Comparison of ENCODE assay signal across 20 mouse cellular contexts in the genomic region with DNA sequence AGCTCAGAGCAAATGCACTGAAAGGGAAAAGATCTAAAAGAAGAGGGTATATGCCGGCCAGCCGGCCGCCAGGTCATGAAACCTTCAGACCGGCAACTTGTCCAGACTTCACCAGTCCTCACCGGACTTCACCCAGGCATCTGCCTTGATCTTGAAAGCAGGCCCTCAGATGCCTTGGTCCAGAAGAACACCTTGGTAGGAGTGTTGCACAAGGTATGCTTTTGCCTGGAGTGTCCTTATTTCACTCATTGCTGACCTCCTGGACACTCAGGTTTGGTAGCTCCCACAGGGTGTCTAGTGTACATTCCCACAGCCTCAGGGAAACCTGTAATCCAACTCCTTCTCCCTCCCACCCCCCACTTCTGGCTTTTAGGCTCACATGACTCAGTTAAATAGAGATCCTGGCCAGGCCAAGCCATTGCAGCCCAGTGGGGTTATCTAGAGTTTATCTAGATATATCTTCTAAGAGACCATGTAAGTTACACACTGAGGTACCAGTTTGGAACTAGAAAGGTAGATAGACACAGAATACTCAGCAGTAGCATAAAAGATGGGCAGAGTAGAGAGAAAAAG. TPM values are rescaled to one million over a fixed set of nuclear protein-coding genes. Genes with fewer than 3 reads are reported as not detected.
A peak's percentile ranks its signal among the peaks of the same experiment; 100 is the strongest.
DNase-seq lines count a peak whose midpoint lies in the region; ATAC-seq and TF ChIP-seq lines count a peak whose summit lies in the region.
"Had no signal": no experiment of that assay in that cellular context is flagged by ENCODE, and none has a peak within 500 bp of the region (broad histone marks: within the 10 kb centered on the region; RNA-seq: fewer than 3 reads in every experiment).

No protein-coding gene starts in this region.

- no peaks in the 10 kb centered on the region for H3K4me1 ChIP-seq in lung, adult 2 months (ENCODE audit: control insufficient read depth, insufficient read depth, low read length)
- H3K4me1 ChIP-seq in kidney, embryonic 16.5 days (ENCODE audit: insufficient read depth, low read length) = peaks cover 14% of the 10 kb centered on the region
- no peaks in the 10 kb centered on the region for H3K4me1 ChIP-seq in stomach, postnatal 0 days (replicated peaks; ENCODE audit: control insufficient read depth, insufficient read depth)
- H3K4me1 ChIP-seq in hindbrain, postnatal 0 days (ENCODE audit: insufficient read depth, low read length) = 0 out of 2 replicates have a peak, but pooled peaks cover 2% of the 10 kb centered on the region
- H3K4me1 ChIP-seq: heart, embryonic 15.5 days; limb, embryonic 15.5 days had no signal

- H3K4me3 ChIP-seq in lung, adult 2 months (replicated peaks; ENCODE audit: extremely low read depth, low read depth, low read length) = no peak overlapping the region
- H3K4me3 ChIP-seq in kidney, embryonic 16.5 days (ENCODE audit: low read length) = no peak overlapping the region
- H3K4me3 ChIP-seq in stomach, postnatal 0 days (ENCODE audit: low read depth, low read length) = no peak overlapping the region
- no peak overlapping the region for H3K4me3 ChIP-seq in hindbrain, postnatal 0 days (ENCODE audit: low read length)
- H3K4me3 ChIP-seq: forebrain, embryonic 10.5 days; heart, embryonic 15.5 days; hindbrain, embryonic 13.5 days; limb, embryonic 15.5 days; neural tube, embryonic 15.5 days had no signal

- WGBS in lung, adult 2 months = 81% methylated on average over 5 of the region's 5 CpGs
- WGBS in kidney, embryonic 16.5 days = 33% methylated on average over 5 of the region's 5 CpGs
- 87% methylated on average over 5 of the region's 5 CpGs for WGBS in stomach, postnatal 0 days
- 77% methylated on average over 5 of the region's 5 CpGs for WGBS in hindbrain, postnatal 0 days

- TF ChIP-seq POLR2A in lung, adult 2 months (IDR thresholded peaks at IDR 0.05; ENCODE audit: borderline replicate concordance, extremely low read depth, low read depth, low read length) = no peak

- peak overlapping the region; percentile 77 for H3K27ac ChIP-seq in kidney, embryonic 16.5 days (ENCODE audit: low read length)
- peak overlapping the region; percentile 50 for H3K27ac ChIP-seq in stomach, postnatal 0 days (replicated peaks)
- H3K27ac ChIP-seq in hindbrain, postnatal 0 days = no peak overlapping the region
- H3K27ac ChIP-seq: forebrain, embryonic 10.5 days; heart, embryonic 15.5 days; hindbrain, embryonic 13.5 days; limb, embryonic 15.5 days; macrophage; neural tube, embryonic 15.5 days had no signal

- H3K36me3 ChIP-seq in kidney, embryonic 16.5 days (ENCODE audit: insufficient read depth, low read length) = no peaks in the 10 kb centered on the region
- no peaks in the 10 kb centered on the region for H3K36me3 ChIP-seq in stomach, postnatal 0 days (ENCODE audit: control insufficient read depth, insufficient read depth, low read length)
- H3K36me3 ChIP-seq in hindbrain, postnatal 0 days (ENCODE audit: insufficient read depth, low read length) = no peaks in the 10 kb centered on the region
- H3K36me3 ChIP-seq: forebrain, embryonic 10.5 days; heart, embryonic 15.5 days; hindbrain, embryonic 13.5 days; limb, embryonic 15.5 days; neural tube, embryonic 15.5 days had no signal

- ATAC-seq in kidney, embryonic 16.5 days (ENCODE audit: low FRiP score, low TSS enrichment) = peak; percentile 49; the same call in 1 of the 2 replicates
- no peak for ATAC-seq in stomach, postnatal 0 days (ENCODE audit: low FRiP score, low TSS enrichment)
- no peak for ATAC-seq in hindbrain, postnatal 0 days
- ATAC-seq: forebrain, embryonic 16.5 days; inflammation-experienced regulatory T-cells, adult 6 months had no signal

- H3K9ac ChIP-seq in kidney, embryonic 16.5 days (replicated peaks; ENCODE audit: low read length) = peak overlapping the region; percentile 12; the same call in 1 of the 2 replicates
- H3K9ac ChIP-seq in stomach, postnatal 0 days (ENCODE audit: low read length) = no peak overlapping the region
- H3K9ac ChIP-seq in hindbrain, postnatal 0 days (replicated peaks; ENCODE audit: low read length) = no peak overlapping the region
- H3K9ac ChIP-seq: heart, embryonic 15.5 days; limb, embryonic 15.5 days; neural tube, embryonic 15.5 days had no signal

- no peak for TF ChIP-seq EP300 in stomach, postnatal 0 days (optimal IDR thresholded peaks at IDR 0.05)

- peaks cover 2% of the 10 kb centered on the region; the same call in 1 of the 2 replicates for H3K9me3 ChIP-seq in kidney, embryonic 16.5 days (ENCODE audit: low read length)
- no peaks in the 10 kb centered on the region for H3K9me3 ChIP-seq in stomach, postnatal 0 days (ENCODE audit: control insufficient read depth, low read length)
- H3K9me3 ChIP-seq in hindbrain, postnatal 0 days (ENCODE audit: low read length) = no peaks in the 10 kb centered on the region
- H3K9me3 ChIP-seq: forebrain, embryonic 10.5 days; heart, embryonic 15.5 days; hindbrain, embryonic 13.5 days; limb, embryonic 15.5 days; neural tube, embryonic 15.5 days had no signal

- TF ChIP-seq CTCF in lung, adult 2 months (IDR thresholded peaks at IDR 0.05; ENCODE audit: insufficient read depth, low read length) = no peak
- no peak for TF ChIP-seq CTCF in stomach, postnatal 0 days (IDR thresholded peaks at IDR 0.05; ENCODE audit: low read depth)
- no peak for TF ChIP-seq CTCF in hindbrain, postnatal 0 days (IDR thresholded peaks at IDR 0.05; ENCODE audit: low read depth)

- DNase-seq in kidney, adult 9 months = peak; percentile 37
- DNase-seq in kidney, adult 11 months = no peak
- peak; percentile 64 for DNase-seq in lung, postnatal 25 days (ENCODE audit: low spot score)
- DNase-seq in lung, adult 2 months = no peak
- DNase-seq in stomach, postnatal 0 days (ENCODE audit: low spot score) = no peak
- no peak for DNase-seq in hindbrain, postnatal 0 days (ENCODE audit: low spot score)
- DNase-seq: adrenal gland, postnatal 25 days; cerebellum, adult 9-11 months; gastrocnemius, postnatal 25 days; heart, postnatal 36 days had no signal

- peaks cover 3% of the 10 kb centered on the region; the same call in 1 of the 2 replicates for H3K27me3 ChIP-seq in kidney, embryonic 16.5 days (ENCODE audit: insufficient read depth, low read length)
- no peaks in the 10 kb centered on the region for H3K27me3 ChIP-seq in stomach, postnatal 0 days (ENCODE audit: control insufficient read depth, insufficient read depth, low read length)
- H3K27me3 ChIP-seq in hindbrain, postnatal 0 days (ENCODE audit: insufficient read depth, low read length) = no peaks in the 10 kb centered on the region
- H3K27me3 ChIP-seq: limb, embryonic 15.5 days; neural tube, embryonic 15.5 days had no signal

- H3K4me2 ChIP-seq in kidney, embryonic 16.5 days (replicated peaks; ENCODE audit: low read depth, low read length) = no peak overlapping the region
- no peak overlapping the region for H3K4me2 ChIP-seq in stomach, postnatal 0 days (replicated peaks; ENCODE audit: low read depth)
- H3K4me2 ChIP-seq in hindbrain, postnatal 0 days (ENCODE audit: low read depth, low read length) = no peak overlapping the region
- H3K4me2 ChIP-seq: heart, embryonic 15.5 days; hindbrain, embryonic 13.5 days; limb, embryonic 15.5 days; neural tube, embryonic 15.5 days had no signal

RNA-seq across cellular contexts. Expression of a gene that starts 12.4 kb away (rescaled TPM):
- 211 and 239 TPM in 2 replicates for polyA plus RNA-seq in lung, adult 2 months (2012; rRNA removed)
- polyA plus RNA-seq in kidney, embryonic 16.5 days (2015; fragmentation: Nextera tagmentation; extraction: Ambion mirVana) = 5.2 and 5.5 TPM in 2 replicates
- 2.5 and 3.1 TPM in 2 replicates for polyA plus RNA-seq in stomach, postnatal 0 days (2015; fragmentation: Nextera tagmentation; extraction: Ambion mirVana)
- total RNA-seq in hindbrain, postnatal 0 days (2014; rRNA removed) = 13.4 and 23.7 TPM in 2 replicates
- polyA plus RNA-seq in hindbrain, postnatal 0 days (2015; fragmentation: Nextera tagmentation; extraction: Ambion mirVana) = 12.9 and 14.3 TPM in 2 replicates
- total RNA-seq: adrenal gland, postnatal 25 days; gastrocnemius, postnatal 25 days had no signal
- polyA plus RNA-seq: macrophage had no signal

RNA-seq across cellular contexts. Expression of a gene that starts 20.7 kb away (rescaled TPM):
- polyA plus RNA-seq in lung, adult 2 months (2012; rRNA removed) = 9.2 and 11.3 TPM in 2 replicates
- 18.6 and 19.3 TPM in 2 replicates for polyA plus RNA-seq in kidney, embryonic 16.5 days (2015; fragmentation: Nextera tagmentation; extraction: Ambion mirVana)
- 5.7 and 6.1 TPM in 2 replicates for polyA plus RNA-seq in stomach, postnatal 0 days (2015; fragmentation: Nextera tagmentation; extraction: Ambion mirVana)
- 15.3 and 17.2 TPM in 2 replicates for total RNA-seq in hindbrain, postnatal 0 days (2014; rRNA removed)
- polyA plus RNA-seq in hindbrain, postnatal 0 days (2015; fragmentation: Nextera tagmentation; extraction: Ambion mirVana) = 9.4 and 10.8 TPM in 2 replicates

RNA-seq across cellular contexts. Expression of a gene that starts 29.5 kb away (rescaled TPM):
- polyA plus RNA-seq in lung, adult 2 months (2012; rRNA removed) = 21.9 and 25.6 TPM in 2 replicates
- 27.4 and 31.3 TPM in 2 replicates for polyA plus RNA-seq in kidney, embryonic 16.5 days (2015; fragmentation: Nextera tagmentation; extraction: Ambion mirVana)
- polyA plus RNA-seq in stomach, postnatal 0 days (2015; fragmentation: Nextera tagmentation; extraction: Ambion mirVana) = 3.2 and 3.6 TPM in 2 replicates
- total RNA-seq in hindbrain, postnatal 0 days (2014; rRNA removed) = 4.9 and 5.0 TPM in 2 replicates
- polyA plus RNA-seq in hindbrain, postnatal 0 days (2015; fragmentation: Nextera tagmentation; extraction: Ambion mirVana) = 2.4 and 2.7 TPM in 2 replicates
- polyA plus RNA-seq: macrophage had no signal

RNA-seq across cellular contexts. Expression of a gene that starts 37.6 kb away (rescaled TPM):
- 79.0 and 80.9 TPM in 2 replicates for polyA plus RNA-seq in lung, adult 2 months (2012; rRNA removed)
- 170 and 173 TPM in 2 replicates for polyA plus RNA-seq in kidney, embryonic 16.5 days (2015; fragmentation: Nextera tagmentation; extraction: Ambion mirVana)
- polyA plus RNA-seq in stomach, postnatal 0 days (2015; fragmentation: Nextera tagmentation; extraction: Ambion mirVana) = 81.0 and 83.6 TPM in 2 replicates
- total RNA-seq in hindbrain, postnatal 0 days (2014; rRNA removed) = 61.6 and 96.0 TPM in 2 replicates
- polyA plus RNA-seq in hindbrain, postnatal 0 days (2015; fragmentation: Nextera tagmentation; extraction: Ambion mirVana) = 172 and 185 TPM in 2 replicates

RNA-seq across cellular contexts. Expression of a gene that starts 39.5 kb away (rescaled TPM):
- polyA plus RNA-seq in lung, adult 2 months (2012; rRNA removed) = 6.6 and 7.2 TPM in 2 replicates
- polyA plus RNA-seq in kidney, embryonic 16.5 days (2015; fragmentation: Nextera tagmentation; extraction: Ambion mirVana) = 10.5 and 11.5 TPM in 2 replicates
- polyA plus RNA-seq in stomach, postnatal 0 days (2015; fragmentation: Nextera tagmentation; extraction: Ambion mirVana) = 7.5 and 10.1 TPM in 2 replicates
- total RNA-seq in hindbrain, postnatal 0 days (2014; rRNA removed) = 1.9 and 2.8 TPM in 2 replicates
- 14.2 and 15.2 TPM in 2 replicates for polyA plus RNA-seq in hindbrain, postnatal 0 days (2015; fragmentation: Nextera tagmentation; extraction: Ambion mirVana)
- total RNA-seq: common myeloid progenitor, adult 5-6 weeks had no signal

Comparison
In these comparisons a context has a peak if more than half of its experiments do, and no peak if none do; other contexts are left out.
1. DNase-seq: peak in kidney, adult 9 months (single experiment) and lung, postnatal 25 days (single experiment); none in kidney, adult 11 months (single experiment), lung, adult 2 months (single experiment), stomach, postnatal 0 days (single experiment) and hindbrain, postnatal 0 days (single experiment).
2. RNA of a gene that starts 12.4 kb away (polyA plus RNA-seq): 211 to 239 TPM in lung, adult 2 months; 12.9 to 14.3 TPM in hindbrain, postnatal 0 days, 5.2 to 5.5 TPM in kidney, embryonic 16.5 days and 2.5 to 3.1 TPM in stomach, postnatal 0 days; every median in the first group is over 10 times any median in the second.